Mouse (Mus musculus) liver, embryonic 16.5 days (tissue): ENCODE data around the gene Fermt1. TPM values are rescaled to one million over a fixed set of nuclear protein-coding genes. Genes with fewer than 3 reads are reported as not detected.

ENCODE experiments used
- ATAC-seq: fragments of 200-750 bp; cut with Nextera tagmentation; 2 replicates; pipeline ENCODE4 v1.8.0; 2017; ENCODE audit warnings: low read depth, mild to moderate bottlenecking, moderate number of reproducible peaks, moderate library complexity
- H3K27ac ChIP-seq: fragments of 300-500 bp; sonication (generic); 2 replicates; pipeline ENCODE4 v1.5.1; 2014; ENCODE audit warnings: mild to moderate bottlenecking, low read length
- H3K27me3 ChIP-seq: fragments of 300-500 bp; sonication (generic); 2 replicates; pipeline ENCODE4 v1.6.1; 2014; ENCODE audit warnings: low read depth, low read length, mixed read lengths; ENCODE audit not compliant: control insufficient read depth, insufficient read depth
- H3K36me3 ChIP-seq: fragments of 300-500 bp; sonication (generic); 2 replicates; pipeline ENCODE4 v1.6.1; 2014; ENCODE audit warnings: mild to moderate bottlenecking; ENCODE audit not compliant: control insufficient read depth, insufficient read depth
- H3K4me1 ChIP-seq: fragments of 300-500 bp; sonication (generic); 2 replicates; pipeline ENCODE4 v1.6.1; 2014; ENCODE audit warnings: low read depth, low read length, mixed read lengths; ENCODE audit not compliant: control insufficient read depth
- H3K4me2 ChIP-seq: fragments of 300-500 bp; sonication (generic); 2 replicates; pipeline ENCODE4 v1.6.1; 2014; ENCODE audit warnings: low read depth, low read length, mixed read lengths
- H3K4me3 ChIP-seq: fragments of 300-500 bp; sonication (generic); 2 replicates; pipeline ENCODE4 v1.5.1; 2014; ENCODE audit warnings: low read depth, mild to moderate bottlenecking, low read length
- H3K9ac ChIP-seq: fragments of 300-500 bp; sonication (generic); 2 replicates; pipeline ENCODE4 v1.6.1; 2014; ENCODE audit warnings: low read depth, low read length
- H3K9me3 ChIP-seq: fragments of 300-500 bp; sonication (generic); replicated peaks from 2 replicates; pipeline ENCODE4 v1.6.1; 2016; ENCODE audit warnings: low read length; ENCODE audit not compliant: control insufficient read depth
- WGBS: fragments of 180-500 bp; shearing (Covaris S2); extraction: QIAGEN DNeasy Blood & Tissue Kit; methylation state at CpG from one replicate; pipeline ENCODE4 v1.1.7; 2014; ENCODE audit not compliant: insufficient replicate concordance; 5-methylcytosine and 5-hydroxymethylcytosine counted together
- polyA plus RNA-seq: library from polyadenylated mRNA; unstranded; fragments of >200 nt; fragmentation: Nextera tagmentation; extraction: Ambion mirVana; gene quantifications from 2 replicates; pipeline ENCODE4 v1.2.1, GENCODE M21; 2015

The Fermt1 gene
- polyA plus RNA-seq, 1 experiment from 2014 or later, result 0.21 TPM

DNA sequence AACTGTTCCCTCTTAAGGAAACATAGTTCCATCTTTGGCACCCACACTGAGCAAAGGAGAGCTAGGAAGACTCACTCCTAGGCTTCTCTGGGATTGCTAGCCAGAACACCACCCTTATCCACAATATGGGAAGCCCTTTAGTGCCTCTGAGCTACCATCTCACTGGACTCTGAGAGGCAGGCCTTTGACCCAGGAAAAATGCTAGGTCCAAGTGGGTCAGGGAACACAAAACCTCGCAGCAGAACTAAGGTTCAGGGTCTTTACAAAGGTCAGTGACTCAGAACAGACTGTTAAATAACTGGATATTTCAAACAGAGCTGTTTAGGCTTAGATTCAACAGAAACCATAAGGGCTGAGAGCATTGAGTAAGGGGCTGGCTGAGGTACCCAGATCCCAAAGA, 68.7 kb downstream of the Fermt1 start:
- H3K27me3 ChIP-seq, result peaks cover 36% of the 10 kb centered on the region
- 24% methylated on average over 1 of the region's 1 CpGs for WGBS
- H3K4me1 ChIP-seq, result no peaks in the 10 kb centered on the region
- no peaks in the 10 kb centered on the region for H3K36me3 ChIP-seq
- H3K4me2 ChIP-seq, result no peak overlapping the region
- no peak for ATAC-seq
- no peak overlapping the region for H3K27ac ChIP-seq
- H3K4me3 ChIP-seq, result no peak overlapping the region
- no peak overlapping the region for H3K9ac ChIP-seq
- no peaks in the 10 kb centered on the region for H3K9me3 ChIP-seq

DNA sequence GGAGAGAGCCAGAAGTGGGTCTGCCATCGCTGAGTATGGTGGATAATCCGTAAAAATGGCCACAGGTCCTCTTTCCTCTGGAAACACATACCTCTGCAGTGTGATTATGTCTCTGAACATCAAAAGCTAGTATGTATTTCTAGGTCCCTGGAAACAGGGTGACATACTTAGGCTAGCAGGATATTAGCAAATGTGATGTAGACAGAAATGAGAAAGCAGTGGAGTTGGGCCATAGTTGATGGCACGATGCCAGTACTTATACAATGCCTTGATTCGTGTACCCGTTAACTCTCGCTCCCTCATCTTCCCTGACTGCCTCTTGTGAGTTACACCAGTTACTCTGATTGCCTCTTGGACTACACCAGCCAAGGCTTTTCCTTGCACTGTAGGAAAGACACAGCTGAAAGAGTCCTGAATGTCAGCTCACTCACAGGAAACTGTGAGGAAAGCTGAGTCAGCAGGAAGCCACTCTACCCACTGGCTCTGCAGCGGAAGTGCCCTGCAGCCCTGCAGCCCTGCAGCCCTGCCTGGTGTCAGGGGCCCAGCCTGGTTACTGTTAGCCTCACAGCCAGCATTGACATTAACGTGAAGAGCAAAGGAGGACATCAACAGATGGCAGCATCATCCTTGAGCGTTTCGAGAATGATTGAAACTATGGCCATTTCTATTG, 71.9 kb downstream of the Fermt1 start:
- no peak overlapping the region for H3K4me3 ChIP-seq
- H3K4me2 ChIP-seq, result no peak overlapping the region
- H3K9ac ChIP-seq, result no peak overlapping the region
- 51% methylated on average over 10 of the region's 10 CpGs for WGBS
- no peak overlapping the region for H3K27ac ChIP-seq
- H3K27me3 ChIP-seq, result peaks cover 14% of the 10 kb centered on the region
- no peaks in the 10 kb centered on the region for H3K36me3 ChIP-seq
- no peak for ATAC-seq
- no peaks in the 10 kb centered on the region for H3K4me1 ChIP-seq
- H3K9me3 ChIP-seq, result no peaks in the 10 kb centered on the region

DNA sequence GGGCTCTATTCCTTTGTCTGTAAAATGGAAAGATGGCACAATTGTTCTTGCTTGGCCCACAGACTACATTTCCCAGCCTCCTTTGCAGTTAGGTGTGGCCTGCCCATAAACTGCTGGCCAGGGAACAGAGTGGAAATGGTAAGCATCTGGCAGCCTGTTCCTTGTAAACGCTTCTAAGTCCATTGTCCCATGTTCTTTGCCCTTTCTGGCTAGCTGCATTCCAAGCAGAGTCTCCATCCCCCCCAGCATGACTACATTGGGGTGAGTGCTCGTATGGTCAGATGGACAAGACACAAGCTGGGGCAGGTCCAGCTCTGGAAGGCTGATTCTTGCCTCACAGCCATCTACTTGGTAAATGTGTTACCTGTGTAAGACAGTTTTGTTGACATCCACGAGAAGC, 74.0 kb downstream of the Fermt1 start:
- H3K27me3 ChIP-seq, result no peaks in the 10 kb centered on the region
- H3K36me3 ChIP-seq, result no peaks in the 10 kb centered on the region
- no peak overlapping the region for H3K4me2 ChIP-seq
- ATAC-seq, result no peak
- no peaks in the 10 kb centered on the region for H3K4me1 ChIP-seq
- H3K4me3 ChIP-seq, result no peak overlapping the region
- H3K27ac ChIP-seq, result no peak overlapping the region
- H3K9me3 ChIP-seq, result no peaks in the 10 kb centered on the region
- no peak overlapping the region for H3K9ac ChIP-seq
- WGBS, result 54% methylated on average over 3 of the region's 3 CpGs

DNA sequence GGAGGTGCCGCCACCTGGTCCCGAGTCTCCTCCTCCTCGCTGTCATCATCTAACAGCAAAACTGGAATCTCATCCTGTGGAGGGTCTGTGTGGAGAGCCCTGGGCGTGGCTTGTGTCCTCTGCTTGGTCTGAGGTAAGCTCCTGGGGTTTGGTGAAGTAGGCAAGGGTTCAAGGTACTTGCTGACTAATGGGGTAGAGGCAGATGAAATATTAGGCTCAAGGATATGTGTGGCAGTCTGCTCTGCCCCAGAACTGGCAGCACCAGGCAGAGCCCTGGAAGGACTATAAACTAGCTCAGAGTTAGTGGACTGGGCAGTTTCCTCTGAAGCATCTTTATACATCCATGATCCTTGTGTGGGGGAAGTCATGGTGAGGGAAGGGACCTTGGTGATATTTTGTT, 75.4 kb downstream of the Fermt1 start:
- H3K27ac ChIP-seq, result no peak overlapping the region
- H3K36me3 ChIP-seq, result no peaks in the 10 kb centered on the region
- no peak overlapping the region for H3K4me2 ChIP-seq
- WGBS, result 65% methylated on average over 4 of the region's 4 CpGs
- ATAC-seq, result no peak
- no peaks in the 10 kb centered on the region for H3K27me3 ChIP-seq
- no peak overlapping the region for H3K9ac ChIP-seq
- H3K4me3 ChIP-seq, result no peak overlapping the region
- no peaks in the 10 kb centered on the region for H3K4me1 ChIP-seq
- H3K9me3 ChIP-seq, result no peaks in the 10 kb centered on the region

DNA sequence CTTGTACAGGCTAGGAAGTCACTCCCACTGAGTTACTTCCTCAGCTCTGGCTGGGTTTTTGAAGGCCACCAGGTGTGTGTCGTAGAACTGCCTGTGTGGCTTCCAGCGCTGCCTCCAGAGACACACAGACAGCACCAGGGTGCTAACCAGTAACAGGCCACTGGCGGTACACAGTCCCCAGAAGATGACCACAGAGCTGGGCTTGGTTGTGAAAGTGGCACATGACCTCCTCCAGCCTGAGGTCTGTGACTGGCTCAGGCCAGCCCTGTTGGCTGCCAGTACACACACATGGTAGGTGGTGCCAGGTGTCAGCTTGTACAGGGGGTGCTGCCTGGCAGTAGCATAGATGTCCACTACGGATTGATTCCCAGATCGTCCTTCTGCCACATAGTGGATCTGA, 76.0 kb downstream of the Fermt1 start:
- no peaks in the 10 kb centered on the region for H3K36me3 ChIP-seq
- ATAC-seq, result no peak
- H3K9me3 ChIP-seq, result no peaks in the 10 kb centered on the region
- H3K27ac ChIP-seq, result no peak overlapping the region
- H3K4me1 ChIP-seq, result no peaks in the 10 kb centered on the region
- no peak overlapping the region for H3K9ac ChIP-seq
- no peaks in the 10 kb centered on the region for H3K27me3 ChIP-seq
- H3K4me2 ChIP-seq, result no peak overlapping the region
- no peak overlapping the region for H3K4me3 ChIP-seq
- 78% methylated on average over 5 of the region's 5 CpGs for WGBS

DNA sequence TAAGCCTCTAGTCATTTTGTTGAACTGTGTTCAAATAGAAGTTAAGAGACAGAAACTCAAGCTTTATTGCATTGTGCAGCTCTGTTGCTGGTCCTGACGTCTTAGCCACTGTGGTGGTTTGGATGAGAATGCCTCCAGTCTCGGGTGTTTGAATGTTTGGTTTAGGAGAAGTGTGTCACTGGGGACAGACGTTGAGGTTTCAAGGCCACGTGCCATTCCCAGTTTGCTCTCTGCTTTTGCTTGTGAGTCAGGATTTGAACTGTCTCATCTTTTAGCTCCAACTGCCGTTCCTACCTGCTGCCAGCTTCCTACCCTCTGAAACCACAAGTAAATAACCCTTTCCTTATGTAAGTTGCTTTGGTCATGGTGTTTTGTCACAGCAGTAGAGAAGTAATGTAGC, 78.2 kb downstream of the Fermt1 start:
- Histone ChIP-seq H3K9ac (no peak overlapping the region), H3K9me3 (no peaks in the 10 kb centered on the region), H3K27me3 (no peaks in the 10 kb centered on the region), H3K27ac (no peak overlapping the region), H3K4me3 (no peak overlapping the region), H3K36me3 (0 out of 2 replicates have a peak, but pooled peaks cover 5% of the 10 kb centered on the region), H3K4me2 (no peak overlapping the region), H3K4me1 (no peaks in the 10 kb centered on the region)
- WGBS, result 48% methylated on average over 5 of the region's 5 CpGs
- no peak for ATAC-seq

DNA sequence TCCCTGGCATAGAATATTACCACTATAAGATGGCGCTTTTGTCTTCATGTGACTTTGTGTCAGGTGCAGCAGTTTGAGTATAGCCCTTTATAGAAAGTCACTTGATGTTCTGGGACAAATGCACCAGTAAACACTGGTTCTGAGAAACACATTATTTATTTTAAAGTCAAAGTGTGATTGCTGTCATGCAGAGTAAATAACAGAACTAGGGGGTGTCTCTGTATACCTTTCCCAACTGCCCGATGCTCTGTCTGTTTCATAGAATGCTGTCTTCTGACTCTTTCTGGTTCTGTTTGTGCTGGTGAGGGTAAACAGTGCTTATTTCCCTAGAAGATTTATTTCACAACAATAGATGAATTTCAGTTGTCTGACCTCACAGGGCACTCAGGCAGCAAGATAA, 82.4 kb downstream of the Fermt1 start:
- no peak overlapping the region for H3K9ac ChIP-seq
- 0 out of 2 replicates have a peak, but pooled peaks cover 5% of the 10 kb centered on the region for H3K36me3 ChIP-seq
- 74% methylated on average over 2 of the region's 2 CpGs for WGBS
- H3K9me3 ChIP-seq, result no peaks in the 10 kb centered on the region
- H3K4me2 ChIP-seq, result no peak overlapping the region
- H3K4me1 ChIP-seq, result no peaks in the 10 kb centered on the region
- H3K4me3 ChIP-seq, result no peak overlapping the region
- H3K27me3 ChIP-seq, result no peaks in the 10 kb centered on the region
- ATAC-seq, result no peak
- H3K27ac ChIP-seq, result no peak overlapping the region

DNA sequence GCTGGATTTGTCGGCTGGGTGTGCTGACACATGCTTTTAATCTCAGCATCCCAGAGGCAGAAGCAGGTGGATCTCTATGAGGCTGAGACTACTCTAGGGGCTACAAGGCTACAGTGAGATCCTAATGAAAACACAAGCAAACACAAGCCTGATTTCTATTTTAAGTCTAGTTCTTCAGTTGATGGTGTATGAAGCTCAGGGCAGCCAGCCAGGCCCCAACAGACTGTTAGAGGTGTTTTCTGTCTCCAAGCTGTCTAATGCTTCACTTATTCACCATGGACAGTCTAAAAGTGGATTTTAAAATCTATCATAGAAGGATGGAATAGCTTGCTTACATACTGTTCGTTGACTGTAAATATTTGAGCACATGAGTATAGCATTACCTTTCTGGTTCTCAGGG, 84.2 kb downstream of the Fermt1 start:
- 78% methylated on average over 2 of the region's 2 CpGs for WGBS
- no peaks in the 10 kb centered on the region for H3K4me1 ChIP-seq

DNA sequence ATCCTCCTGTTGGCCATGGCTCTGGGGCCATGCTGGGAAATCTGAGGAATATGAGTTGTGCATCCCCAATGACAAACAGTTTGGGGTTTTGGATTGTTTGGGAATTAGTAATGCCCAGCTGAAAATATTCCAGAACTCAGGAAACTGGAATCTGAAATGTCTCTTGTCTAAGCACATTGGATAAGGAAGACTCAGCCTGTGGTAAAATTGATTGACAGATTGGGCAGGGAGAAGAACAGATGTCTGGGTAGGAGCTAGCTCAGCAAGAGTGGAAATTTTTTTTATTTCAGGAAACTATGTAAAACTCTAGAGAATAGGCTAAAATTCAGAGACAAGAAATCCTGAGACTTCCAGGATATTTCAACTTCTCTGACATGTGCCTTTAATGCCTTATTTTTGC, 85.3 kb downstream of the Fermt1 start:
- H3K9ac ChIP-seq, result no peak overlapping the region
- H3K4me3 ChIP-seq, result no peak overlapping the region
- no peak overlapping the region for H3K27ac ChIP-seq
- H3K36me3 ChIP-seq, result 0 out of 2 replicates have a peak, but pooled peaks cover 5% of the 10 kb centered on the region
- H3K9me3 ChIP-seq, result no peaks in the 10 kb centered on the region
- H3K4me2 ChIP-seq, result no peak overlapping the region
- no peaks in the 10 kb centered on the region for H3K4me1 ChIP-seq
- H3K27me3 ChIP-seq, result no peaks in the 10 kb centered on the region
- no peak for ATAC-seq

More for the DNA sequence above, 84.2 kb downstream of the Fermt1 start:
- Histone ChIP-seq H3K36me3 (0 out of 2 replicates have a peak, but pooled peaks cover 5% of the 10 kb centered on the region), H3K4me2 (no peak overlapping the region), H3K9ac (no peak overlapping the region), H3K27me3 (no peaks in the 10 kb centered on the region), H3K4me3 (no peak overlapping the region), H3K27ac (no peak overlapping the region), H3K9me3 (no peaks in the 10 kb centered on the region)
- no peak for ATAC-seq
